Mouse (Mus musculus) ES-E14 (cell line): ENCODE results near the gene Nr2c1.

Experiments used
- ZC3H11A ChIP-seq: IDR thresholded peaks from 2 replicates; pipeline ENCODE4 v1.6.1; 2012; ENCODE audit warnings: low read depth, mild to moderate bottlenecking, inconsistent platforms, low read length, borderline replicate concordance
- ZNF384 ChIP-seq: IDR thresholded peaks from 2 replicates; pipeline ENCODE4 v1.6.1; 2012; ENCODE audit warnings: low read depth, low read length, inconsistent platforms

DNA sequence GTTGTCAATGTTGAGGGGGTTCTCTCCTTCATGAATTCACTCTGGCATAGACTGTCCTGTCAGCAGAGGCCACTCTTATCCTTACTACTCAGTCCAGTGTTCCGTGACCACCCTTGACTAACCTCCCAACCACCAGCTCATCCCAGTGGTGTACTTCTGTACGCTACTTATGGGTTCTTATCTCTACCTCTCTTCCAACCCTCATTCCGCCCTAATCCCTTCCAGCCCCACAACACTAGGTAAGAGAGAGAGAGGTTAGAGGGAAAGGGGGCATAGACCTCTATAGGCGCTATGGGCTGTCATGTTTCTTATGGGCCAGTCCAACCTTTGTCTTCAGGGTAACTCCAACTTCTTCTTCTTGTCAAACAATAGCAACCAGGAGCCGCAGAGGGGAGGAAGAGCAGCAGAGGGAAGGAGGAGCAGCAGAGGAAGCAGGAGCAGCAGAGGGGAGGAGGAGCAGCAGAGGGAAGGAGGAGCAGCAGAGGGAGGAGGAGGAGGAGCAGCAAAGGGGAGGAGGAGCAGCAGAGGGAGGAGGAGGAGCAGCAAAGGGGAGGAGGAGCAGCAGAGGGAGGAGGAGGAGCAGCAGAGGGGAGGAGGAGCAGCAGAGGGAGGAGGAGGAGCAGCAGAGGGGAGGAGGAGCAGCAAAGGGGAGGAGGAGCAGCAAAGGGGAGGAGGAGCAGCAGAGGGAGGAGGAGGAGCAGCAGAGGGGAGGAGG lies 13.4 kb downstream of the Nr2c1 start:
- TF ChIP-seq ZNF384, result no peak
- no peak for TF ChIP-seq ZC3H11A
